Mouse (Mus musculus) lung, embryonic 14.5 days (tissue): ENCODE measurements around the gene Spef1. TPM values are rescaled to one million over a fixed set of nuclear protein-coding genes. Genes with fewer than 3 reads are reported as not detected.

Experiments used
- ATAC-seq: fragments of 200-750 bp; cut with Nextera tagmentation; 2 replicates; pipeline ENCODE4 v1.8.0; 2017; ENCODE audit warnings: mild to moderate bottlenecking, moderate TSS enrichment, moderate library complexity; ENCODE audit not compliant: insufficient read depth
- DNase-seq: peaks from one replicate; pipeline ENCODE4 v3.0.0-alpha.2; 2015
- H3K27ac ChIP-seq: fragments of 300-500 bp; sonication (generic); 2 replicates; pipeline ENCODE4 v1.5.1; 2014; ENCODE audit warnings: low read depth, mild to moderate bottlenecking, moderate library complexity
- H3K27me3 ChIP-seq: fragments of 300-500 bp; sonication (generic); 2 replicates; pipeline ENCODE4 v1.6.1; 2014; ENCODE audit warnings: low read length, control low read depth; ENCODE audit not compliant: insufficient read depth
- H3K36me3 ChIP-seq: fragments of 300-500 bp; sonication (generic); 2 replicates; pipeline ENCODE4 v1.6.1; 2014; ENCODE audit warnings: control low read depth; ENCODE audit not compliant: insufficient read depth
- H3K4me1 ChIP-seq: fragments of 300-500 bp; sonication (generic); 2 replicates; pipeline ENCODE4 v1.6.1; 2014; ENCODE audit warnings: antibody characterized with exemption, control low read depth; ENCODE audit not compliant: insufficient read depth
- H3K4me2 ChIP-seq: fragments of 300-500 bp; sonication (generic); 2 replicates; pipeline ENCODE4 v1.6.1; 2014; ENCODE audit warnings: mild to moderate bottlenecking
- H3K4me3 ChIP-seq: fragments of 300-500 bp; sonication (generic); 2 replicates; pipeline ENCODE4 v1.5.1; 2014; ENCODE audit warnings: low read depth, low read length
- H3K9ac ChIP-seq: fragments of 300-500 bp; sonication (generic); 2 replicates; pipeline ENCODE4 v1.6.1; 2014
- H3K9me3 ChIP-seq: fragments of 300-500 bp; sonication (generic); 2 replicates; pipeline ENCODE4 v1.6.1; 2016; ENCODE audit warnings: low read depth, low read length, control low read depth
- CTCF ChIP-seq: IDR thresholded peaks from 2 replicates; pipeline ENCODE4 v1.5.1; 2016; ENCODE audit warnings: antibody characterized with exemption, low read depth
- WGBS: fragments of 180-500 bp; shearing (Covaris S2); extraction: QIAGEN DNeasy Blood & Tissue Kit; methylation state at CpG from one replicate; pipeline ENCODE4 v1.1.7; 2014; 5-methylcytosine and 5-hydroxymethylcytosine counted together
- polyA plus RNA-seq: library from polyadenylated mRNA; unstranded; fragments of >200 nt; fragmentation: Nextera tagmentation; extraction: Ambion mirVana; gene quantifications from 2 replicates; pipeline ENCODE4 v1.2.1, GENCODE M21; 2014

The Spef1 gene
- polyA plus RNA-seq, 1 experiment from 2014 or later, result 5.7 TPM

- no peaks in the 10 kb centered on the region for H3K27me3 ChIP-seq
- no peaks in the 10 kb centered on the region for H3K9me3 ChIP-seq
- H3K4me2 ChIP-seq, result peak overlapping the region; percentile 97
- peaks cover 14% of the 10 kb centered on the region; the same call in 1 of the 2 replicates for H3K36me3 ChIP-seq
- under 1% methylated on average over 67 of the region's 67 CpGs for WGBS
- ATAC-seq (peak; percentile 52), DNase-seq (peak; percentile 77)
- H3K4me3 ChIP-seq, result peak overlapping the region; percentile 76
- no peak for TF ChIP-seq CTCF
- peak overlapping the region; percentile 94 for H3K9ac ChIP-seq
- peak overlapping the region; percentile 90 for H3K27ac ChIP-seq
- H3K4me1 ChIP-seq, result peaks cover 21% of the 10 kb centered on the region
These were observed 7.7 kb downstream of the Spef1 start for GRCm38 (mm10) chr2:131179246-131179886.

DNA sequence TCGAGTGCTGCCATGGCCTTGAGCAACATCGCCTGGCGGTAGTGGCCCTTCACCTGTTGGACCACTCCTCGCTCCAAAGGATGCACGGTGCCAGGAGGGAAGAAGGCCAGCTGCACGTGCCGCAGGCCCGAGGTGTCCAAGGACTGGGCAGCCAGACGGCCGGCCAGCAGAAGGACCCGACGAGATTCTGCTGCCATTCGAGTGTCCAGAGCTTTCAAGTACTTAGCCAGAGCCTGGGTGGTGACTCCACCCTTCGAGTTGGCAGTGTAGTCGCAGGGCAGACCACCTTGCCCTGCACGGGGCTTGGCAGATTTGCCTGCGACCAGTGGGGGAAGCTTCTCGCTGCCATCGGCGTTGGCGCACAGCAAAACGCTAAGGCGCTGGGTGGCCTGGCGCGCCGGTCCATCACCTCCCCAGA, 8.2 kb downstream of the Spef1 start:
- Histone ChIP-seq H3K9ac (peak overlapping the region; percentile 94), H3K27me3 (no peaks in the 10 kb centered on the region), H3K27ac (peak overlapping the region; percentile 90; the same call in 1 of the 2 replicates), H3K4me3 (peak overlapping the region; percentile 76), H3K9me3 (no peaks in the 10 kb centered on the region), H3K4me2 (peak overlapping the region; percentile 97), H3K36me3 (peaks cover 14% of the 10 kb centered on the region; the same call in 1 of the 2 replicates), H3K4me1 (peaks cover 21% of the 10 kb centered on the region)
- ATAC-seq (no peak), DNase-seq (peak; percentile 11)
- 24% methylated on average over 26 of the region's 26 CpGs for WGBS
- no peak for TF ChIP-seq CTCF

GRCm38 (mm10) chr2:131177932-131178331, 9.2 kb downstream of the Spef1 start:
- Histone ChIP-seq H3K4me3 (peak overlapping the region; percentile 76), H3K27me3 (peaks cover 3% of the 10 kb centered on the region), H3K27ac (no peak overlapping the region; the same call in 1 of the 2 replicates), H3K36me3 (peaks cover 14% of the 10 kb centered on the region; the same call in 1 of the 2 replicates), H3K9ac (peak overlapping the region; percentile 94; the same call in 1 of the 2 replicates), H3K9me3 (no peaks in the 10 kb centered on the region), H3K4me1 (peaks cover 21% of the 10 kb centered on the region), H3K4me2 (peak overlapping the region; percentile 97)
- ATAC-seq (no peak), DNase-seq (no peak)
- 80% methylated on average over 9 of the region's 9 CpGs for WGBS
- no peak for TF ChIP-seq CTCF

DNA sequence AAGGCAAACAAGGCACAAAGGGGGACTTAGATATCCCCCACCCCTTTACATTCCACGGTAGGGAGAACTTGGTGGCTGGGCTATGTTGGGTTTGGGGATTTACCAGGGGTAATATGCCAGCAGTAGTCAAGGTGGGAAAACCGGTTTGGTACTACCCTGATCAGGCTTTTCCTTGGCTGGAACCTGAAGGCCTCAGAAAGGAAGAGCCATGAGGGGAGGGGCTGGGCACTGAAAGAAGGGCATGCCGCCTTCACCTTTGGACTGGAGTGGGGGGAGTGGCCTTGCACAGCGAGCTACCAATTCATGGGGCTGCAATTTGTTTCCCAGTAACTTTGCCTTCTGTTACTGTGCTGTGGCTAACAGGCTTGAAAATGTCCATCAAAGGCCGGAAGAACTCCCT, 10.6 kb downstream of the Spef1 start:
- peak; percentile 72 for DNase-seq
- no peak for TF ChIP-seq CTCF
- H3K27ac ChIP-seq, result peak overlapping the region; percentile 67
- WGBS, result 59% methylated on average over 5 of the region's 5 CpGs
- peaks cover 14% of the 10 kb centered on the region; the same call in 1 of the 2 replicates for H3K36me3 ChIP-seq
- peaks cover 17% of the 10 kb centered on the region for H3K27me3 ChIP-seq
- H3K9me3 ChIP-seq, result no peaks in the 10 kb centered on the region
- H3K4me2 ChIP-seq, result peak overlapping the region; percentile 97
- H3K9ac ChIP-seq, result no peak overlapping the region
- H3K4me3 ChIP-seq, result 0 out of 2 replicates have a peak overlapping the region, but pooled peaks have one; percentile 0
- peak; percentile 13; the same call in 1 of the 2 replicates for ATAC-seq
- peaks cover 21% of the 10 kb centered on the region for H3K4me1 ChIP-seq

- Histone ChIP-seq H3K9me3 (no peaks in the 10 kb centered on the region), H3K27ac (peak overlapping the region; percentile 67), H3K4me1 (peaks cover 21% of the 10 kb centered on the region), H3K4me2 (peak overlapping the region; percentile 97), H3K27me3 (peaks cover 23% of the 10 kb centered on the region), H3K36me3 (peaks cover 14% of the 10 kb centered on the region; the same call in 1 of the 2 replicates), H3K4me3 (no peak overlapping the region), H3K9ac (no peak overlapping the region)
- 91% methylated on average over 1 of the region's 1 CpGs for WGBS
- no peak for DNase-seq
- TF ChIP-seq CTCF, result no peak
- no peak for ATAC-seq
These were observed 11.2 kb downstream of the Spef1 start for GRCm38 (mm10) chr2:131175945-131176309.

DNA sequence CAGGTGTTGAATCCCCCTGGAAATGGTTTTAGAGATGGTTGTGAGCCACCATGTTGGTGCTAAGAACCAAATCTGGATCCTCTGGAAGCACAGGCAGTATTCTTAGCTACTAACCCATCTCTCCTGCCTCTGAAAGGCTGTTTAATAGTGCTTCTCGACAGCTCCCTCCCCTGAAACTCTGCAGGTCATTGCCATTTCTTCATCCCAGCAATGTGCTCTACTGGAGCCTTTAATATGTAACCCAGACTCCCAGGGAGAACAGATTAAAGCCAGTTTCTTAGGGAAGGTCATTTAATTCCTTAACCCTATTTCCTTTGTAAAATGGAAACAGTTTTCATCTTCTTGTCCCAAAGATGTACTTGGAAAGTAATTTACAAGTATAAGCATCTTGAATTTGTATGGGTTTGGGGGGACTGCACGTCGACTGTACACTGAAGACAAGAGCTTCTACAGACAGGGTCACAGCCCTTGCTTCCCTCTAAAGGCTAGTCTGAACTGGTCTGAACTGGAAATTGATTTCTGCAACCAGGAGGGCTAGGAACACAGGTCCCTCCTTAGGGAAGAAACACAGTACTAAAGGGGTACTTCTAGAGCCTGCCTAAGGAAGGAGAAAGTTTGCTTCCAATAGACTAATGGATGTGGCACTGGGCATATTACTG, 11.7 kb downstream of the Spef1 start:
- H3K4me2 ChIP-seq, result no peak overlapping the region
- peaks cover 21% of the 10 kb centered on the region for H3K4me1 ChIP-seq
- no peak for TF ChIP-seq CTCF
- H3K4me3 ChIP-seq, result no peak overlapping the region
- peaks cover 28% of the 10 kb centered on the region for H3K27me3 ChIP-seq
- peaks cover 14% of the 10 kb centered on the region; the same call in 1 of the 2 replicates for H3K36me3 ChIP-seq
- no peaks in the 10 kb centered on the region for H3K9me3 ChIP-seq
- ATAC-seq (no peak), DNase-seq (no peak)
- H3K27ac ChIP-seq, result peak overlapping the region; percentile 67; the same call in 1 of the 2 replicates
- 74% methylated on average over 3 of the region's 3 CpGs for WGBS
- no peak overlapping the region for H3K9ac ChIP-seq

DNA sequence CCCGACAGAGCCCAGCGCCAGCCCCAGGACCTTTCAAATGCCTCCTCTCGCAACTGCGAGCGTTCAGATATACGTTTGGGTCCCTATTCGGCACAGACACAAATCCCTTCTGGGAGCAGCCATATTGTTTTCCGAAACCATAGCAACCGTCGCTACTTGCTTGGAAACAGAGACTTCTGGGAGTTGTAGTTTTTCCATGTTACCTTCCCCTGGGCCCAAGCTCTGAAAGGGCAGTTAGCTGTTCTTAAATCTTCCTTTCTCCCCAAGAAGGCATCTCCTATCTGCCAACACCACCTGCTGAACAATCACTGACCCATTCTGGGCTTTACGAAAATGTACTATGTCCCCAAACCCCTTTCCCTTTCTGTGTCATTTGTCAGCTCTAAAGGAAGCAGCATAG, 12.4 kb downstream of the Spef1 start:
- no peak for TF ChIP-seq CTCF
- 4% methylated on average over 11 of the region's 11 CpGs for WGBS
- Histone ChIP-seq H3K4me1 (peaks cover 21% of the 10 kb centered on the region), H3K27me3 (peaks cover 30% of the 10 kb centered on the region), H3K27ac (no peak overlapping the region), H3K4me3 (peak overlapping the region; percentile 30), H3K9ac (peak overlapping the region; percentile 23; the same call in 1 of the 2 replicates), H3K36me3 (peaks cover 14% of the 10 kb centered on the region; the same call in 1 of the 2 replicates), H3K9me3 (no peaks in the 10 kb centered on the region), H3K4me2 (peak overlapping the region; percentile 81)
- ATAC-seq (peak; percentile 27; the same call in 1 of the 2 replicates), DNase-seq (peak; percentile 92)
